Mouse (Mus musculus): ENCODE measurements around the gene Tbc1d10b.
A peak's percentile ranks its signal among the peaks of the same experiment; 100 is the strongest.

The Tbc1d10b gene

DNA sequence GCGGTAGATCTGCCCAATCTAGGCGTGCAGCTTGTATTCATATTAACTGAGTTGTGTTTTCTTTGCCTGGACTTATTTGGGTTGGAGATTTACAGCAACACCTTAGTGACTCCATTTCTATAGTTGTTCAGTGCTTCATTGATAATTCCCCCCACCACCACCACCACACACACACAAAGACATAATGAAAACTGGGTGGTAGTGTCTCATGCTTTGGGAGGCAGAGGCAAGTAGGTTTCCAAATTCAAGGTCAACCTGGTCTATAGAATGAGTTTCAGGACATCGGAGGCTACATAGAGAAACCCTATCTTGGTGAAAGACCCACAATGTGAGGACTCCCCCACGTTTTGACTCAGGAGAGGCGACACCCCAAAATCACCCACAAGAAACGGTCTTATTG, 16.3 kb upstream of the Tbc1d10b start:
- DNase-seq (ENCODE audit: low spot score): no peak

DNA sequence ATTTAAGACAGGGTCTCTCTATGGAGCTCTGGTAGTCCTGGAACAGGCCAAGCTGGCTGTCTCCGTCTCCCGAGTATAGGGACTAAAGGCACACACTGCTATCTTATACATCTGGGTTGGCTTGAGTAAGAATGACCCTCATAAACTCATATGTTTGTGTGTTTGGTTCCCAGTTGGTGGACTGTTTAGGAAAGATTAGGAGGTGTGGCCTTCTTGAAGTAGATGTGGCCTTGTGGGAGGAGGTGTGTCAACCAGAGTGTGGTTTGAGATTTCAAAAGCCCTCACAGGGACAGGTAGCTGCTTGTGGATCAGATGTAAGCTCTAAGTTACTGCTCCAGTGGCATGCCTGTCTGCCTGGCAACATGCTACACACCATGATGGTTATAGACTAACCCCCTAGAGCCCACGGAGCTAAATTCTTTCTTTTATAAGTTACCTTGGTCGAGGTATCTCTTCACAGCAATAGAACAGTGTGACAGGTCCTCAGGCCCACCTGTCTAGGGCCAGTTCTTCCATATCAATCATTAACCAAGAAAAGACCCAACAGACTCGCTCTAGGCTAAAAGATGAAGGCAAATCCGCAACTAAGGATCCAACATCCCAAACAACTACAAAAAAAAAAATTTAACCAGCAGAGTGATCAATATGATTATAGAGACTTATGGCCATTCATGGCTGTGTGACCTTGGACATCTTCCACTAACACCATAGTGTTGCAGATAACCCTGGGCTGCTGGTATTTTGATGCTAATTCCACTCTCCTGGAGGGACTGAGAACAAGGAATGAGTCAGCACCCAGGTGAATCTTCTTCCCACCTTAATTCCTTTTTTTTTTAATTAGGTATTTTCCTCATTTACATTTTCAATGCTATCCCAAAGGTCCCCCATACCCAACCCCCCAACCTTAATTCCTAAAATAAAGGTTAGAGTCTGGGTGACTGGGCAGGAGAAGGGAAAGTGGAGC, 15.5 kb upstream of the Tbc1d10b start:
- DNase-seq (ENCODE audit: low spot score): no peak

DNA sequence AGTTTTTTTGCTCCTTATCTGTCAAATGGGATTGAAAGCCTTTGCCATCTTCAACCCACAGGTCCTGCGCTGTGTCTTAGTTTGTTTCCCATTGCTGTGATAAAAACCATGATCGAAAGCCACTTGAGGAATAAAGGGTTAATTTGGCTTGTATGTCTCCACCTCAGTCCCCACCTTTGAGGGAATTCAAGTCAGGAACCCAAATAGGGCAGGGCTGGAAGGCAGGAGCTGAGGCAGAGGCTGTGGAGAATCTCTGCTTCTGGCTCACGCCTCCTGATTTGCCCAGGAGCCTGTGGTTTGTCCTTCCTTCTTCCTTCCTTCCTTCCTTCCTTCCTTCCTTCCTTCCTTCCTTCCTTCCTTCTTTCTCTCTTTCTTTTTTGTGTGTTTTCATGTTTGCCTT, 14.8 kb upstream of the Tbc1d10b start:
- DNase-seq (ENCODE audit: low spot score): no peak

DNA sequence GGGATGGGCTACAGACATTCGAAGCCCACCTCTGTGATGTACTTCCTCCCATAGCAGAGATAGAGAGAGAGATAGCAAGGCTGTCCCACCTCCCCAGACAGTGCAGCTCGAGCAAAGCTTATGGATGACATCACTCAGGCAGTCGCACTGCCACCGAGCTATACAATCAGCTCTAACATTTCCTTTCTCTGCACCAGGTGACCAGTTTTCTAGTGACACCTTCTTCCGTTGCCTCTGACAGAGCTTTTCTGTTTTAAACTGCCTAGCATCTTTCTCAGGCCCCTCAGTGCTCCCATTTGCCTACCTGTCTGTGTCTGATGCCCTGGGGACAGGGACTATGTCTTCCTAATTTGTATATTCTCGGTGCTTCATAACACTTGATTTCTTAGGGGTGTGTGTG, 12.2 kb upstream of the Tbc1d10b start:
- DNase-seq (ENCODE audit: low spot score): peak; percentile 68

DNA sequence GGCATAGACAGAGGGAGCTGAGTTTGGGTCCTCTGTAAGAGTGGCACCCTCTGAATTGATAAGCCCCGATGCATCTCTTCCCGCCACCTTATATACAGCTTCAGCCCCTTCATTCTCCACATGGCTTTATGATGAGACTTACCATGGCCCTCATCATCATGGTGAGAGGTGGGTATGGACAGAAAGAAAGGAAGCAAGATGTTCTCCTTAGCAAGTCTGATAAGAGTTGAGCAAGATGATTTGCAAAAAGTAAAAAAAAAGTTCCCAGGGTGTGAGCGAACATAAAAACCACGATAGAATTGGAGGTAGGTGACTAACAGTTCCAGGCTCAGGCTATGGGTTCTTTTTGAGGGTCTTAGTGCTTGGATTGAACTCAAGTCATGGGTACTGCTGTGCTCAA, 10.4 kb upstream of the Tbc1d10b start:
- no peak for DNase-seq (ENCODE audit: low spot score)

DNA sequence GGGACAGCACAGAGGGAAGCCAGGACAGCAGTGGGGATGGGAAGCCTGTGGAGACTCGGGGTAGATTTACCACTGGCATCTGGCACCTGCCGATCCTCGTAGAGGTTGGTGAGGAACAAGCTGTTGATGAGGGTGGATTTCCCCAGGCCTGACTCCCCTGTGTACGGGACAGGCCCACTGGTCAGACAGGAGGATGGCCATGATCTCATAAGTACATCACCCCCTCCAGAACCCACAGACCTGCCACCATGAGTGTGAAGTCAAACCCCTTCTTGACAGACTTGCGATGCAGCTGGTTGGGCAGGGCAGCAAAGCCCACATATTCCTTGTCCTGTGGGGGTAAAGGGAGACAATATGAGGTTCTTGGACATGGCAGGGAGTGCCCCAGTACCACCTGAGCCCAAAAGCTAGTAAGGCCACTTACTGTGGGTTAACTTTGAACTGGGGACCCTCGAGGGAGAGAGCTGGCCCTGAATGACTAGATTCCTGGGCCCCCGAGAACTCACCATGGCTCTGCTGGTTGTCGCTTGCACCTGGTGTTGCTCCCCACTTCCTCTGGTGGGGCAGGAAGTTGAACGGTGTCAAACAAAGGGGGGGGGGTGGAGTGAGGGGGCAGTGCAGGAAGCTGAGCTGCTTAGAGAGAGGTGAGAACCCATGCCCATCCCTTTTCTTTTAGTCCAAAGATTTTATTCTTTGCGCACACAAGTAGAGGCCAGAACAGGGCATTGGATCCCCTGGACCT, 9.8 kb upstream of the Tbc1d10b start:
- peak; percentile 70 for DNase-seq (ENCODE audit: low spot score)

DNA sequence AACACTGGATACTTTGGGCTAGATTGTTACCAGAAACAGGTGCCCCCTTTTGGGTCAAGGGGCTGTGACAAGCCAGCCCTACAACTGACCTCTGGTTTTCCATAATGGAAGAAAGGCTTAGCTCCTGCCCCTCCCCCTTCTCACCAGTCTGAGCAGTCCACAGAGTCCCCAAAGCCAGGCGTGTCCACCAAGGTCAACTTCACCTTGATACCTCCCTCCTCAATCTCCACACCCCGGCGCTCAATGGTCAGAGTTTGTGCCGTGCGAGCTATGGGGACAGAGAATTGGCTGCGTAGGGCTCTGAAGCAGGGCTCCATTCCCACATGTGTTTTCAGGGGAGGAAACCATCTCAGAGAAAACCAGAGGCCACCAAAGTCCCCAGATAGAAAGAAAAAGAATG, 9.2 kb upstream of the Tbc1d10b start:
- DNase-seq (ENCODE audit: low spot score): no peak

DNA sequence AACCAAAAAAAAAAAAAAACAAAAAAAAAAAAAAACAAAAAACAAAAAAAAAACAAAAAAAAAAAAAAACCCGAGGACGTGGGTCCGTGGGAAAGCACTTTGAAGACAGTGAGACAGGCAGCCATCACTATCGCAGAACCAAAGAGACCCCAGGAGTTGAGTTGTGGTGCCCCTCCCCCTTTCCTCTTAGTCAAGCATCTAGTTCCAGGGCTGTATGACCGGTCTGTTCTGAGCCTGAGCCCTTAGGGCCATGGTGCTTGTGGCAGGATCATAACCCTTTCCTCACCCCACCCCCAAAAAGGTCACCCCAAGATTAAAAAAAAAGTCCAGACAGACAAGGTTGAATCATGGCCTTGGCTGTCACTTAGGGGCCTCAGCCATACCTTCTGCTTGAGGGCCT, 8.0 kb upstream of the Tbc1d10b start:
- DNase-seq (ENCODE audit: low spot score): no peak

DNA sequence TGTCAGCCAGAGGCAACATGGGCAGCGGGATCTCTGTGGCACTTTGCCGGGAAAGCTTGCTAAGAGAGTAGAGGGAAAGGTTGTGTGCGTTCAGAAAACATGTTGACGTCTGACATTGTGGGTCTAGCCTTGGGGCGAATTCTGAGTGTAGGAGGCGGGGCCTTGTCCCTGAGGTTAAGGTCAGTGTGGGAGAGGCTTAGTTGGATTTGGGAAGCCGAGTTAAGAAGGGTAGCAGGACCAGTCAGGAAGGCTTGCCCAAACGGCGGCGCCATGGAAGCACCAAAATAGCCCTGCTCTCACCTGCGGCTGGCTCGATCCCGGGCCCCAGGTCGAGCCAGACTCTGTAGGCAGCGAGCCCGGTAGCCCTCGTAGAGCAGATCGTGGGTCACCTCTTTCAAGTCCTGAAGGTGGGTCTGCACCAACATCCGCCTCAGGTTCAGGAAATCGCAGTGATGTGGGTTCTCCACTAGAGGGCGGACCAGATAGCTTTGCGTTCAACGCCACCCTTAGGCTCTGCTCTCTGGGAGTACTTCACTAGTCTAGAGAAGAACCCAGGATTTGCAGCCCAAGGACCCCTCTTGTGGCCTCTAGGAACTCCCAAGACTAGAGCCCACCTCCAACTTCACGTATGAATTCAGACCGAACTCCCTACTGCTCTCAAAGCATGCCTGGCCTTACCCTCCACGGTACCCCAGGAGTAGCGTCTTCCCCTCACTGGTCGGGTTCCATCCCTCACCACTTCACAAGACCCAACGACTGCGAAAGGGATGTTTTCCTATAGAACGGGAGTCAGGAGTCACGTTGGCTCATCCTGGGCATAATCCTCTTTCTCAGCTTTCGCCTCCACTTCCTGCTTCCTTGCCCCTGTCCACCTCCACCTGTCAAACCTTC, 7.0 kb upstream of the Tbc1d10b start:
- peak; percentile 79 for DNase-seq (ENCODE audit: low spot score)

DNA sequence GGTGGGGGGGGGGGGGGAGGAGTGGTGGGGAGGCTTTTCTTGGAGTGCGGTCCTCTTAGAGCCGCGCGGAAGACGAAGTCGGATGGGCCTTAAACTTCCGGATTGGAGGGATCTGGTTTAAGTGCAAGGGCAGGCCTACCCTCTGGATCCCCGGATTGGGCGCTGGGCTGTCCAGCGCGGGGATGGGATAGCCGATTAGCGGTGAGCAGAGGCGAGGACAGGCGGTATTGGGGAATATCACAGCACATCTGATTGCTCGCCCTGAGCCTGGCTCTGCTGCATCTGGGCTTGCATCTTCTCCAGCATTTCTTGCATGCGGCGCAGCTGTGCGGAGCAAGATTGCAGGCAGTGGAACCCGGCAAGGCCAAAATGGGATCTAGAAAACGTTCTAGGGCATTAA, 6.3 kb upstream of the Tbc1d10b start:
- DNase-seq (ENCODE audit: low spot score): no peak

DNA sequence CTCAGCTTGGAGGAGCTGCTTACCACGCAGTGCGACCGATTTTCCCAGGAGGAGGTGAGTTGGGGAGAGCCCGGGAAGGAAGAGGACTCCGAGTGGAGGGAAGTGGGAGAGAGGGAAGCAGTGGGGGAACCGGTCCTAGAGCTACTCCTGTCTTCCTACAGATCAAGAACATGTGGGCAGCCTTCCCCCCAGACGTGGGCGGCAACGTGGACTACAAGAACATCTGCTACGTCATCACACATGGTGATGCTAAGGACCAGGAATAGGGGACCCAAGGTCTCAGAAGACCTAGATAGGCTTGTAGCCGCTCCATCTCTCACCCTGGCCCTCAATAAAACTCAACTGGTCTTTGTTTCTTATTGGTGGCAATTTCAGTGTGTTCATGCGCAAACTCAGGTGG, 5.7 kb upstream of the Tbc1d10b start:
- DNase-seq (ENCODE audit: low spot score): no peak

DNA sequence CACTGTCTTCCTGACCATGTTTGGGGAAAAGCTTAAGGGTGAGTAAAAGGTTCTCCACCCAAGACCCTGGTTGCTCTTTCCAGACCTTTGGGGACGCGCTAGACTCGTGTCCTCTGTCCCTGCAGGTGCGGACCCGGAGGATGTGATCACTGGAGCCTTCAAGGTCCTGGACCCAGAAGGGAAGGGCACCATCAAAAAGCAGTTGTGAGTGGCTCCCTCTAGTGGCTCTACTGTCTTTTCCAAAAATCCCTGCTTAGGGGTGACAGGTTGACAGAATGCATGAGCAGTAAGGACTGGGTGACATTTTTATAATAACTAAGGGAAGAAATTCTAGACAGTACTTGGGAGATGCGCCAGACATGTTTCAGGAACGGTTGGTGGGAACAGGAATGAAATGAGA, 5.2 kb upstream of the Tbc1d10b start:
- DNase-seq (ENCODE audit: low spot score): peak; percentile 34

DNA sequence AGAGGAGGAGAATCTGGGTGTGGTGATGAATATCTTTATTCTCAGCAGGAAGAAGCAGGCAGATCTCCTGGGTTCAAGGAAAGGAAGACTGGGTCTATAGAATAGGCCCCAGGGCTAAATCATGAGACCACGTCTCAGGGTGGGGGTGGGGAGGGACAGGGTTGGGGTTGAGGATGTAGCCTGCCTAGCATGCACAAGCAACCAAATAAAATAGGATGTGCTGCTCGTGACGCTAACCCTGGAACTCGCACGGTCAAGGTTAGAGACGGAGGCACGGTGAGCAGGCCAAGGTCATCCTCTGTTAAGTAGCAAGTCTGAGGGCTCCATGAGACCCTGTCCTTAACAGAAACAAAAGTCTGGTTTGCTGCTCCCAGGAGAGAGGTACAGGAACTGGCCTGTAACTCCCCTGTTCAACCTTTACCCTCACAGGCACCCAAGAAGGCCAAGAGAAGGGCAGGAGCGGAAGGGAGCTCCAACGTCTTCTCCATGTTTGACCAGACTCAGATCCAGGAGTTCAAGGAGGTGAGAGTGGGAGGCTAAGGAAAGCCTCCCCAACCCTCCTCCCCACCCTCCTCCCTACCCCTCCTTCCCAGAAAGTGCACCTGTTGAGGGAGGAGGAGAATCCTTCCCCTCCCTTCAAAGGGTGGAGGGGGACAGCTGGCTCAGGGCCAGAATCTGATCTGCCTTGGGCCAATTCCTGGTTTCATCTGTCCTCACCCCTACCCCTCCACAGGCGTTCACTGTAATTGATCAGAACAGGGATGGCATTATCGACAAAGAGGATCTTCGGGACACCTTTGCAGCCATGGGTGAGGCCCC, 4.4 kb upstream of the Tbc1d10b start:
- DNase-seq (ENCODE audit: low spot score): no peak

DNA sequence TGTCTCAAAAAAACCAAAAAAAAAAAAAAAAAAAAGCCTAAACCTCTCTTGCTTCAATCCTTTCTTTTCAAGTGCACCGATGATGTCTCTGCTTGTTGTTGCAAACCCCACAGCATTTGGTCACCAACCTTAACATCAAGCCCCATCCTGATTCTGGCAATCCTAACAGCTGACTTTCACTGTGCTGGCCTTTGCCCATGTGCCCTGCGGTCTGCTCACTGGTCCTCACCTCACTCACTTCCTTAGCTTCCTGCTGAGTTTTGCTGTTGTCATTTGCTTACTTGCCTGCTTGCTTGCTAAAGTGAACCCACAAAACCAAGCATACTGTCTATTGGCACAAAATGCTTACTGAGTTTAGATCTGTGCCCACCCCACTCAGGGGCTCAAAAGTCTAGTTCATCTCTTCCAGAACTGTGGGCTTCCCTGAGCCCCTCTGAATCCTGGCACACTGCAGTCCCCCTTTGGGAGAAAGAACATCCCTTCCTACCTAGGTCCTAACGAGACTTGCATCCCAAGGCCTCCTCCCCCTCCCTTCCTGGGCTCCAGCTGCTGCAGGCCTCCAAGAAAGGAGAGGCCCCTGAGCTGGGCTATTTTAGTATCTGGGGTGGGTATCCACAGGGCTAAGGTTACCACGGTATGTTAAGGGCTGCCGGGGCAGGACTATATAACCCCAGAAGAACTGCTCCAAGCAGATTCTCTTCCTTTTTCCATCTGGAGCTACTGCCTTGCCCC, 2.9 kb upstream of the Tbc1d10b start:
- peak; percentile 62 for DNase-seq (ENCODE audit: low spot score)

DNA sequence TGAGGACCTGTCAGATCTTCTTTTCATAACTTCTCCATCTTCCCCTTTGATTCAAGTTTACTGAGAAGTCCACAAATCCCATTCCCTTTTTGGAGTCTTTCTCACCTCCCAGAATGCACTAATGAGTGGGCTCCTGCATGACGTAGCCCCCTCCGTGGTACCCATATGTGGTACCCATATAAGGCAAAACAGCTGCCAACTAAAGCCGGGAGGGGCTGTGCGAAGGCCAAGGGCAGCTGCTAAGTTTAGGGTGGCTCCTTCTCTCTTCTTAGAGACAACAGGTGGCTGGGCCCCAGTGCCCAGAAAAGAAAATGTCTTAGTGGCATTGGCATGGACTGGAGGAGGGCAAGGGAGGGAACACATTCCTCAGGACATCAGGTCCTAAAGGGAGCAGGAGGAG, 2.0 kb upstream of the Tbc1d10b start:
- no peak for DNase-seq (ENCODE audit: low spot score)

DNA sequence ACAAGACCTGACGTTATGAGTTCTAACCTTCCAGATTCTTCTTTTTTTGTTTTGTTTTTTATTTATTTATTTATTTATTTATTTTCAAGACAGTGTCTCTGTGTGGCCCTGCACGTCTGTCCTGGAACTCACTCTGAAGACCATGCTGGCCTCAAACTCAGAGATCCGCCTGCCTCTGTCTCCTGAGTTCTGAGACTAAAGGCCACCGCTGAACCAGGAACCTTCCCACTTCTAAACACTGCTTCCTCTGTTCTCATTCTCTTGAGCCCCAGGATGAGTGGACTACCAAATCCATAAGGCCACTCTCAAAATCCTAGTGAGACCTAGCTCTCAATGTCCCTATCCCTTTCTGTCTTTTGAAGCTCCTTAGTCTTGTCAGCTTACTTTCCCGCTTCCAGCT, 1.6 kb upstream of the Tbc1d10b start:
- no peak for DNase-seq (ENCODE audit: low spot score)

DNA sequence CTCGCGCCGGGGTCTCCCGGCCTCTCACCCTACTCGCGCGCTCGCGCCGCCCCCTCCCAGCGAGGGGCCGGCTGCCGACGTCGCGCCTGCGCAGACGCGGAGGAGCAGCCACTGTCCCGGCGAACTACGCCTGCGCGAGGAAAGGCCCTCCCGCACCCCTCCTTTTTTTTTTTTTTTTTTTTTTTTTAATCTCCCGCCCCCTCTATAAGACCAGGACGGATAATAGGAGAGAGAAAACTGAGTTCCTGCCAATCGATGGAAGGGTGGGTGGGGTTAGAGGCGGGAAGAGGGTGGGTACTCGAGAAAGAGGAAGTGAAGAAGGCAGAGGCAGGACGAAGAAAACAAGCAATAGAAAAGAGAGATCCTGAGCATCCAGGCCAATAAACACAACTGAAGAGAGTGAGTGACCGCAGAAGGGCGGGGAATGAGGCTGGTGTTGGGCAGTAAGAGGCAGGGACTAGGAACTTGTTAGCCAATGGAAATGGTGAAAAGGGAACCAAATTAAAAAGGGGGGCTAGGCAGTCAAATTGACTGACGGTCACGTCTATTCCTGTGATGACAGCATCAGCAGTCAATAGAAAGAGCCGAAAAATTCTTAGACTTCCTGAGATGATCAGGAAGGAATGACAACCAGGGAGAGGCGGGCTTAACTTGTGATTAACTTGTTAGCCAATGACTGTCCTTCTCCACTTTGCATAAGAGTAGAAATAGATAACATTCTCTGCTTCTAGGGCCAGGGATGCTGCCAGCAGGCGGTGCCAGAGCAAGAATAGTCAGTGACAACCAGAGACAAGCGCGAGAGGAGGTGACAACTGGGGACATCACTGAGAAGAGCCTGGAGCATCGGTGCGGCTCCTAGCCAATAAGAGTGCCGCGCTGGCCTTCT, 528 bp upstream of the Tbc1d10b start, which contains the start of gene Mylpf:
Gene Mylpf, plus strand, starts transcription at position 338 of the 886 bp plus-strand sequence.
- DNase-seq (ENCODE audit: low spot score): peak; percentile 97

DNA sequence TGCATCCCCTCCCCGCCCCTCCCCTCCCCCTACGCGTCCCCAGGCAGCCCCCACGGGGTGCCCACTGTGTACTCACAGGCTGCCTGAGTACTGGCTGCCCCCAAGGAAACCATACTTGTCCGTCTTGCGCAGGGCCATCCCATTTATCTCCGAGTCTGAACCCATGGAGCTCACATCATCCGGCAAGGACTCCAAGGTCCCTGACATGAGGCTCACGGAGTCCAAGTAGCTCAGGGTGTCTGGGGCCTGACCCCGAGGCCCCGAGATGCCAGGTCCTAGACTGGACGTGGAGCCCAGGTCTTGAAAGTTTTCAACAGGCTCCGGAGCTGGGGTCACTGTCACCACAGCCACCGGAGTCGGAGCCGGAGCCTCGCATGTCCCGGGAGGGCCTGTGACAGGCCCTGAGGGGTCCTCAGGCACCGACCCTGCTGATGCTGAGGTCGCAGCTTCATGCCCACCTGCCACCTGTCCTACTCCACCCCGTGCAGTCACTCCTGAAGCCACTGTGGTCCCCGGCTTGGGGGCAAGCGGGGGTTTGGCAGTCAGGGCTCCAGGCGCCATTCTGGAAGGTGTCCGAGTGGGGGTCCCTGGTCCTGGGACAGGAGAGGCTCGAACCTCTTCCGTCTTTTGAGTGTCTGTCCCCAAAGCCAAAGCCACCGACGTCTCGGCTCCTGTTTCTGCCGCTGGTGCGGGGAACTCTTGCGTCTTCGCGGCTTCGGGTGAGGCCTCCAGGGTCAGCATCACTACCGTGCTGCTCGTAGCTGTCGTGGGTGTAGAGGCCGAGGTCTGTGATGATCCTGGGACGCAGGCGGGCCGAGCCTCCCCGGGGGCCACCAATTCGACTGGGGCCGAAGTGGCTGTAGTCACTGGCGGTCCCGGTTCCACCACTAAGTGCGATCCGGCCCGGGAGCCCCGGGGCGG, 634 bp downstream of the Tbc1d10b start:
- no peak for DNase-seq (ENCODE audit: low spot score)

Data from T-cell, adult 2 months (primary cell).